Mouse (Mus musculus): ENCODE measurements around the gene Pbrm1.
A peak's percentile ranks its signal among the peaks of the same experiment; 100 is the strongest.

The Pbrm1 gene

DNA sequence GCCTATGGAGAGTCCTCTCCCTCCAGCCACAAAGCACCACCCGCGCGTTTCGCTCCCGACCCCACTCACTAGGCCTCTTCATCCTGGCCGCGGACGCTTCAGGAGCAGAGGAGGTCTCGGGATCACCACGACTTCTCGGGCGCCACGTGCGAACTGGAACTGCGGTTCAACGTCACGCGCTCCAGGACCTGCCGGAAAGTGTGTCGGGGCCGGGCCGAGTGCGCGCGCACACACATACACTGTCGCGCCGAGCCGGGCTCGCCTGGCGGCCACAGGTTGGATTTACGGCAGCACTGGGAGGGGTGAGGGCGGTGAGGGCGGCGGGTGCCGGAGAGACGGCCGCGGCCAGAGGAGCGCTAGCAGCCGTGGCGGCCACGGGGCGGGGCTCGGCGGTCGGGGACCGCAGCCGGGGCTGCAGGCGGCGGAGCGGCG is at the start of gene Pbrm1, which contains the start of gene Gnl3:
Gene Pbrm1, plus strand, starts transcription at position 279 of the 432 bp plus-strand sequence.
Gene Gnl3, minus strand, starts transcription at position 293 of the 432 bp plus-strand sequence.
- peak; percentile 52 for DNase-seq (ENCODE audit: extremely low spot score, low read depth, low spot score)

- DNase-seq (ENCODE audit: extremely low spot score, low read depth, low spot score) = no peak
Observed at GRCm38 (mm10) chr14:30974204-30974603, 44.7 kb upstream of the Pbrm1 start.

DNA sequence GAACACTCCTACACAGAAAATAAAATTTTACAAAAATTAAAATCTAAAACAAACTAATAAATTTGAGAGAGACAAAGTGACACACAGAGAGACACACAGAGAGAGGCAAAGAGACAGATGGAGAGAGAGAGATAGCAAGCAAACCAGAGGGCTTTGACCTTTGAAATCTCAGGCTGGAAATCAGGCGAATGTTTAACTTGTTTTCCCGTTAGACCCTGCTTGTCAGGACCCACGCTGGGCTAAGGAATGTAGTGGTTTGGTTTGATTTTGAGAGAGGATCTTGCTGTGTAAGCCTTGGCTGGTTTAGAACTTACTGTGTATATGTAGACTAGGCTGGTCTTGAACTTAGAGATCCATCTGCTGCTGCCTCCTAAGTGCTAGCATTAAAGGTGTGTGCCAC is 42.7 kb upstream of the Pbrm1 start:
- no peak for DNase-seq (ENCODE audit: extremely low spot score, low read depth, low spot score)

GRCm38 (mm10) chr14:30996417-30996816 is 22.5 kb upstream of the Pbrm1 start:
- no peak for DNase-seq (ENCODE audit: extremely low spot score, low read depth, low spot score)

DNA sequence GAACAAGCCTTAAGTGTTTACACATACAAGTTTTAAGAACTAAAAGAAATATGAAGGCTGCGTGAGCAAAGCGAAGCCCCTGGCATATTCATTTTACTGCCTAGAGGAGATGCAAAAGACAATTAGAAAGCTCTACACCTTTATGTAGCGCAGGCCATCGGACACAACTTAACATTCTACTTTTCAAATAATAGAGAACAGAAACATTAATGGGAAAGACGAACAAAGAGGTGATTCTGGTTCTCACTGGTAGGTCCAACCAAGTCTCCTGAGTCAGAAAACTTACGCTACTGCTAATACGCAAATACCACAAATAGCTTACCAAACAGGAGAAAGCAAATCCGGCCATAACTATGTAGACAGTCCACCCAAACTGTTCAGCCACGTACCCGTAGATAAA is 18.6 kb upstream of the Pbrm1 start:
- no peak for DNase-seq (ENCODE audit: extremely low spot score, low read depth, low spot score)

DNA sequence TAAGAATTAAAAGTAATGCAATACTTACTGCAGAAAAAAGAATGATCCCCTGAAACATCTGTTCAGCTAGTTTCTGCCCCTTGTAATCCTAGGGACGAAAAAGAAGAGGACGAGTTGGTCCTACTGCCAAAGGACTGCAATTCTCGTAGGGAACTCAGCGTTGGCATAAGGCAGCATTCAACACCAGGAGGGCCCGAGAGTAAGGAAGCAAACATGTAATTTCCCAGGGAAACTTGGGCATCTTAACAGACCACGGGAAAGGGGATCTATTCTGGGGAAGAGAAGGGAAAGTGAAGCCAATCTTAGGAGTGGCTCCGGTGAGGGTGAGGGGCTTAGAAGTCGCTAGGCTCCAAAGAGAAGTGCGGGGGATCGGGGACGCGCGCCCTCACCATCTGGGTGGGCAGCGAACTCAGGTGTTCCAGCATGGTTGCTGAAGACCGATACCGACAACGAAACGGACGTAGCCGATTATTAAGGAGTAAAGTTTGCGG is 18.1 kb upstream of the Pbrm1 start:
- no peak for DNase-seq (ENCODE audit: extremely low spot score, low read depth, low spot score)

DNA sequence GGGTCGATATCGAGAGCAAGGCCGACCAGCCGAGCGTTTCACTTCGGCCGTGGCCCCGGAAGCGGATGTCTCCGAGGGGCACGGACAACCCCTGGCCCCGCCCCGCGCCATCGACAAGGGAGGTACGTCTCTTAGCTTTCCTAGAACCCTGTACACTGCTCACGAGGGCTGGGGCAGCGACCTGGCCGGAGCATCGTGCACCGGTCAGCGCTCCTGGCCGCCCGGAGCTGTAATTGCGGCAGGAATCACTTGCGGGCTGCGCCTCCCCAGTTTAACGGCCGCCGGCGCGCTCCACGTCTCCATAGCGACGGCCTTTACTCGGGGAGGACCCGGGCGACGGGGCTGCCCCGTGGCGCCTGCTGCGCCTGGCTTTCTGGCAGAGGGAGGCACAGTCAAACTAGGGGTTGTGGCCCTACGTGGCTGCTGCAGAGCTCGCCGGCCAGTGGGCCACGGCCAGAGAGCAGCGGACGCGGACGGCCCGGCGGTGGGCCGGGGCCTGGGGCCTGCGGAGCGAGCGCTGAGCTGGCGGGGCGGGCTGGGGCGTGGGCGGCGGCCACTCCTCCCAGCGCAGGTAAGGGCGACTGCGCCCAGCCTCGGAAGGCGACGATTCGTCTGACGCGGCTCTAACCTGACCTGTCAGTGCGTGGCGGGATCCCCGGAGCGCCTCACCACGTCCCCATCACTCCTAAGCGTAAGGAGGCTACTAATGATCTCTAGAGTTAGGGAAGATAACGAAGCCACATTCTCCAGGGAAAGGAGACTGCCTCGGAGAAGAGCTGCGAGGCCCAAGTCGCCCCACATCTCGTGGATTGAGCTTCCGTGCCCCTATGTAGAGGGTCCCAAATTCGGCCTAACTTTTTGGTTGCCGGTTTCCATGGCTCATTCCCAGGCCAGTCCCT is 17.4 kb upstream of the Pbrm1 start, which contains the start of the genes Glt8d1 and Spcs1:
Gene Glt8d1, plus strand, starts transcription at position 94 of the 899 bp plus-strand sequence.
Gene Spcs1, minus strand, starts transcription at position 366 of the 899 bp plus-strand sequence.
- DNase-seq (ENCODE audit: extremely low spot score, low read depth, low spot score) = no peak

GRCm38 (mm10) chr14:31004527-31004926 is 14.4 kb upstream of the Pbrm1 start:
- no peak for DNase-seq (ENCODE audit: extremely low spot score, low read depth, low spot score)

- no peak for DNase-seq (ENCODE audit: extremely low spot score, low read depth, low spot score)
Observed at GRCm38 (mm10) chr14:31006779-31007178, 12.2 kb upstream of the Pbrm1 start.

DNA sequence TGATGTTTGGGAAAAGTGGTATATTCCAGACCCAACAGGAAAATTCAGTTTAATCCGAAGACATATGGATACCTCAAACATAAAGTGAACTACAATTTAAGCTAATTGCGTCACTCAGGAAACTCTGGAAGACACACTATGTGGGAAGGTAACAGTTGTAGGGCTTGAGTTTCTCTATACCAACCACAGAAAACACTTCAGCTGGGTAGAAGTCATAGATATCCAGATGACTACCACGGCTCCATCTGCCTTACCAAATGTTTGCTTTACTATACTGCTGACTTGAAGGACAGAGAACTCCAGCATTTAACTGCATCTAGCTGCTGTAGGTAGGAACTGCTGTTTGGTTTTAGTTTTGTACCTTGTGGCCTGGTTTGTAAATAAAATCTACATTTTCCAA is 7.3 kb upstream of the Pbrm1 start:
- DNase-seq (ENCODE audit: extremely low spot score, low read depth, low spot score) = no peak

DNA sequence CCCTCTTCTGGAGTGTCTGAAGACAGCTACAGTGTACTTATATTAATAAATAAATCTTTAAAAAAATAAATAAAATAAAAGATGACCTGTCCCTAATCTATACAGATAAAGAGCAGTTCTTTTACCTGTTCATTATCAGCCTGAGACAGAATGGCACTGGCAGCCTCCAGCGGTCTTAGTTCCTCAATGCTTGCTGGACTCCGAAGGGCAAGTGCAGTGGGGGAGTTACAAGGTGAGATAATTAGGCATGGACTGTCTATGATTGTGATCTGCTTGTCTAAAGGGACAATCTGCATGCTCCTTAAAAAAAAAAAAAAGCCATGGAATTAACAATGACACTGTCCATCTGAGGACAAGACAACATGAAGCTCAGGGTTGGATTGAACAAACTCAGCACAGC is 5.0 kb upstream of the Pbrm1 start:
- no peak for DNase-seq (ENCODE audit: extremely low spot score, low read depth, low spot score)

- no peak for DNase-seq (ENCODE audit: extremely low spot score, low read depth, low spot score)
Observed at GRCm38 (mm10) chr14:31016063-31016462, 2.9 kb upstream of the Pbrm1 start.

GRCm38 (mm10) chr14:31017854-31018253 is 1.1 kb upstream of the Pbrm1 start:
- DNase-seq (ENCODE audit: extremely low spot score, low read depth, low spot score) = no peak

GRCm38 (mm10) chr14:31019331-31020205 is 630 bp downstream of the Pbrm1 start:
- no peak for DNase-seq (ENCODE audit: extremely low spot score, low read depth, low spot score)

GRCm38 (mm10) chr14:31022579-31022978 is 3.6 kb downstream of the Pbrm1 start:
- DNase-seq (ENCODE audit: extremely low spot score, low read depth, low spot score) = no peak

DNA sequence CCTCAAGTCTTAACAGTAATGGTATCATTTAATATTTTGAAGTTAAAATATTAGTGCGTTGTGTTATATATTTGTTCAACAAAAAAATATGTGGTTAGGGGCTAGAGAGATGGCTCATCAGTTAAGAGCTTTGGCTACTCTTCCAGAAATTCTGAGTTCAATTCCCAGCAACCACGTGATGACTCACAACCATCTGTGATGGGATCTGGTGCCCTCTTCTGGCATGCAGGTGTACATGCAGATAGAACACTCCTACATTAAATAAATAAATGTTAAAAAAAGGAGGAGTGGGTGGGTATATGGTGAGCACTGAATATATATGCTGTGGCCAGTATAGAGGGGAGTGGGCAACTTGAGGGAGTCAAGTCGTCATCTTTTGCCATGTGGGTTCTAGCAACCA is 6.8 kb downstream of the Pbrm1 start:
- no peak for DNase-seq (ENCODE audit: extremely low spot score, low read depth, low spot score)

GRCm38 (mm10) chr14:31045296-31045695 is 26.4 kb downstream of the Pbrm1 start:
- DNase-seq (ENCODE audit: extremely low spot score, low read depth, low spot score) = no peak

- no peak for DNase-seq (ENCODE audit: extremely low spot score, low read depth, low spot score)
Observed at GRCm38 (mm10) chr14:31045817-31046216, 26.9 kb downstream of the Pbrm1 start.

GRCm38 (mm10) chr14:31062277-31062676 is 43.3 kb downstream of the Pbrm1 start:
- no peak for DNase-seq (ENCODE audit: extremely low spot score, low read depth, low spot score)

GRCm38 (mm10) chr14:31069086-31069733 is 50.3 kb downstream of the Pbrm1 start:
- no peak for DNase-seq (ENCODE audit: extremely low spot score, low read depth, low spot score)
